Mouse (Mus musculus) liver, embryonic 13.5 days (tissue): ENCODE measurements around the gene Hoxa7. TPM values are rescaled to one million over a fixed set of nuclear protein-coding genes. Genes with fewer than 3 reads are reported as not detected.

Experiments used
- ATAC-seq: fragments of 200-750 bp; cut with Nextera tagmentation; 2 replicates; pipeline ENCODE4 v1.8.0; 2017; ENCODE audit warnings: low read depth, mild to moderate bottlenecking, moderate number of reproducible peaks, moderate library complexity
- DNase-seq: peaks from one replicate; pipeline ENCODE4 v3.0.0; 2022
- H3K27ac ChIP-seq: fragments of 300-500 bp; sonication (generic); 2 replicates; pipeline ENCODE4 v1.5.1; 2015; ENCODE audit warnings: moderate library complexity, mild to moderate bottlenecking, inconsistent platforms
- H3K27me3 ChIP-seq: fragments of 300-500 bp; sonication (generic); 2 replicates; pipeline ENCODE4 v1.6.1; 2015; ENCODE audit warnings: mild to moderate bottlenecking, inconsistent platforms
- H3K36me3 ChIP-seq: fragments of 300-500 bp; sonication (generic); 2 replicates; pipeline ENCODE4 v1.6.1; 2015; ENCODE audit warnings: mild to moderate bottlenecking, inconsistent platforms
- H3K4me1 ChIP-seq: fragments of 300-500 bp; sonication (generic); replicated peaks from 2 replicates; pipeline ENCODE4 v1.6.1; 2015; ENCODE audit warnings: inconsistent platforms
- H3K4me2 ChIP-seq: fragments of 300-500 bp; sonication (generic); 2 replicates; pipeline ENCODE4 v1.6.1; 2015; ENCODE audit warnings: inconsistent platforms, mild to moderate bottlenecking, moderate library complexity
- H3K4me3 ChIP-seq: fragments of 300-500 bp; sonication (generic); replicated peaks from 2 replicates; pipeline ENCODE4 v1.5.1; 2015; ENCODE audit warnings: mild to moderate bottlenecking, inconsistent platforms
- H3K9ac ChIP-seq: fragments of 300-500 bp; sonication (generic); 2 replicates; pipeline ENCODE4 v1.6.1; 2015; ENCODE audit warnings: mild to moderate bottlenecking, inconsistent platforms
- H3K9me3 ChIP-seq: fragments of 300-500 bp; sonication (generic); replicated peaks from 2 replicates; pipeline ENCODE4 v1.6.1; 2016; ENCODE audit warnings: inconsistent platforms
- WGBS: fragments of 180-500 bp; shearing (Covaris S2); methylation state at CpG from one replicate; pipeline ENCODE4 v1.1.7; 2015; ENCODE audit not compliant: insufficient replicate concordance; 5-methylcytosine and 5-hydroxymethylcytosine counted together
- polyA plus RNA-seq: library from polyadenylated mRNA; unstranded; fragments of >200 nt; fragmentation: Nextera tagmentation; extraction: Ambion mirVana; gene quantifications from 2 replicates; pipeline ENCODE4 v1.2.1, GENCODE M21; 2015

The Hoxa7 gene
- polyA plus RNA-seq, 1 experiment from 2014 or later: 0.52 TPM

DNA sequence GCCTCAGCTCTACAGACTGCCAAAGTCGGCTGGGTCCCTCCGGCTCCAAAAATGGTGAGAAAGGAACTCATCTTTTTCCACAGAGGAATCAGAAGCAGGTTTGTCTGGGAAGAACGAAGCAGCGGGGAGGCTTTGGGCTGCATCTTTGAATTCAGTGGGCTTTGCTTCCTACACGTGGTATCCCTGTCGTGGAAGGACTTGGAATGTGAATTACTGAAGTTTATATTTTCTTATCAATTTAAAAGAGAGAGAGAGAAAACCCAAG lies 41.6 kb upstream of the Hoxa7 start:
- Histone ChIP-seq H3K9ac (no peak overlapping the region), H3K4me2 (no peak overlapping the region), H3K9me3 (no peaks in the 10 kb centered on the region), H3K36me3 (no peaks in the 10 kb centered on the region), H3K4me3 (no peak overlapping the region), H3K27me3 (peaks cover 99% of the 10 kb centered on the region), H3K27ac (no peak overlapping the region), H3K4me1 (0 out of 2 replicates have a peak, but pooled peaks cover 3% of the 10 kb centered on the region)
- DNase-seq (no peak), ATAC-seq (no peak)
- WGBS: 3% methylated on average over 6 of the region's 6 CpGs

DNA sequence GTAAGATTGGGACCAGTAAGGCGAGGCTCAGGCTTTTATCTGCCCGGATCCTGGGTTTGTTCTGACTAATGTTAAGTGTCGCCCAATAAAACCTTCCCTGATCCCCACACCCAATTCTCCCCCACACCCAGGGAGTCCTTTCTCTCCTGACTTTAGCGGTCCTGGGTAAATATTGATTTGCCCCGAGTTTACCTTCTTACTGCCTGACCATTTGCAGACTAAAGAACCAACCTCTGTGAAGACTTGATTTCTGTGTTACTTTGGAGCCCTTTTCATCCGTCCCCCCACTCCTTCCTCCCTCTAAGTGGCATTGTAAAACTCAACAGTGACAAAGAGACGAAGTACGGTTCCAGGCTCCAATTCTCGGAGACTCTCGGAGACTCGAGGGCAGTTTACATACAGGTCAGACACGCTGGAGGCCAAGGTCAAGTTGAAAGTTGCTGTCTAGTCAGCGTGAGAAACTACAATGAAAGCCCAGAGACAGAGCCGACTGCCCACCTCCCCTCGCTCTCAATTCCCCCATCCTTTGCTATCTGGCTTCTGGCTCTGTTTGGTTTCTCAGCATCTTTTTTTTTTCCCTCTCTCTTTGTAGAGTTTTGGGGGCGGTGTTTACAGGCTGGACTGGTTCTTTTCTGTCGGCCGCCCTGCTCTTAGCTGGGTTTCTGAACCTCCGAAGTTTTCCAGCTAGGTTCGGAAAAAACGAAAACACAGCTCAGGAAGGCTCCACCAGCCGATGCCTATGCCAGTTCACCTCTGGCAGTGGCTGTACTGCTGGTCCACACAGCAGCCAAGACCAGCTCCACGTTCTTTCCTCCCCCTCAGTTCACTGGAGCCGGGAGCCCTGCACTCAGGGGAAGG lies 41.0 kb upstream of the Hoxa7 start:
- peaks cover 98% of the 10 kb centered on the region for H3K27me3 ChIP-seq
- H3K36me3 ChIP-seq: no peaks in the 10 kb centered on the region
- 0 out of 2 replicates have a peak, but pooled peaks cover 3% of the 10 kb centered on the region for H3K4me1 ChIP-seq
- DNase-seq (no peak), ATAC-seq (no peak)
- no peak overlapping the region for H3K27ac ChIP-seq
- 2% methylated on average over 24 of the region's 24 CpGs for WGBS
- H3K4me3 ChIP-seq: no peak overlapping the region
- no peaks in the 10 kb centered on the region for H3K9me3 ChIP-seq
- H3K9ac ChIP-seq: no peak overlapping the region
- H3K4me2 ChIP-seq: no peak overlapping the region

- DNase-seq: no peak
- H3K27me3 ChIP-seq: peaks cover 99% of the 10 kb centered on the region
- H3K9me3 ChIP-seq: no peaks in the 10 kb centered on the region
- WGBS: 6% methylated on average over 9 of the region's 9 CpGs
- H3K27ac ChIP-seq: no peak overlapping the region
- H3K4me1 ChIP-seq: 0 out of 2 replicates have a peak, but pooled peaks cover 3% of the 10 kb centered on the region
- H3K4me3 ChIP-seq: no peak overlapping the region
- H3K9ac ChIP-seq: no peak overlapping the region
- ATAC-seq: no peak
- H3K36me3 ChIP-seq: no peaks in the 10 kb centered on the region
- H3K4me2 ChIP-seq: no peak overlapping the region
Measured at GRCm38 (mm10) chr6:52261751-52262462, 40.3 kb upstream of the Hoxa7 start.

- no peaks in the 10 kb centered on the region for H3K36me3 ChIP-seq
- under 1% methylated on average over 49 of the region's 72 CpGs for WGBS
- peaks cover 98% of the 10 kb centered on the region for H3K27me3 ChIP-seq
- H3K9me3 ChIP-seq: no peaks in the 10 kb centered on the region
- 0 out of 2 replicates have a peak, but pooled peaks cover 3% of the 10 kb centered on the region for H3K4me1 ChIP-seq
- no peak for DNase-seq
- no peak within 1 kb of the TSS for H3K9ac ChIP-seq
- H3K27ac ChIP-seq: no peak within 1 kb of the TSS
- H3K4me2 ChIP-seq: peak within 1 kb of the TSS; percentile 66
- ATAC-seq: no peak
- H3K4me3 ChIP-seq: peak within 1 kb of the TSS; percentile 52
Measured at GRCm38 (mm10) chr6:52260654-52261575, 39.3 kb upstream of the Hoxa7 start, which contains the start of gene Hoxa13. TSS of gene Hoxa13 (minus strand) at chr6:52260880.

DNA sequence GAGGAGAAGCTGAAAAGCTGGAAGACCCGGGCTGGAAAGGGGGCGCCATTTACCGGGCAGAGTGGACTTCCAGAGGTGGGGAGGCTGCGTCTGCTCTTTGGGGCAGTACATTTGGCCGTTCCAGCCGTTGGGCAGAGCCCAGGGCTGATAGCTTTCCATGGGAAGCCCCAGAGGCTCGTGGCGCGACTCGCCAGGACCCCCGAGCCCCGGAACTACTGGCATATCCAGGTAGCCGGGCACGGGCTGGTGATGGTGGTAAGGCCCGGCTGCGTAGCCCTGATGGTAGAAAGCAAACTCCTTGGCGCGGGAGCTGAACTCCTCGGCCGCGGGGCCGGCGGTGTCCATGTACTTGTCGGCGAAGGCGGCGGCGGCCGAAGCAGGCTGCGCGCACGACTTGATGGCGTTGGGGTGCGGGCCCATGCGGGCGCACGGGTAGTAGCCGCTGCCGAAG lies 38.2 kb upstream of the Hoxa7 start:
- H3K4me1 ChIP-seq: 0 out of 2 replicates have a peak, but pooled peaks cover 3% of the 10 kb centered on the region
- H3K36me3 ChIP-seq: no peaks in the 10 kb centered on the region
- DNase-seq (no peak), ATAC-seq (no peak)
- peaks cover 98% of the 10 kb centered on the region for H3K27me3 ChIP-seq
- peak overlapping the region; percentile 52; the same call in 1 of the 2 replicates for H3K4me3 ChIP-seq
- WGBS: under 1% methylated on average over 39 of the region's 39 CpGs
- no peak overlapping the region for H3K27ac ChIP-seq
- peak overlapping the region; percentile 66 for H3K4me2 ChIP-seq
- H3K9ac ChIP-seq: no peak overlapping the region
- H3K9me3 ChIP-seq: no peaks in the 10 kb centered on the region

GRCm38 (mm10) chr6:52259081-52259790 lies 37.6 kb upstream of the Hoxa7 start:
- WGBS: 1% methylated on average over 24 of the region's 25 CpGs
- H3K9ac ChIP-seq: no peak overlapping the region
- peaks cover 98% of the 10 kb centered on the region for H3K27me3 ChIP-seq
- DNase-seq (no peak), ATAC-seq (no peak)
- H3K27ac ChIP-seq: no peak overlapping the region
- H3K4me3 ChIP-seq: no peak overlapping the region
- no peak overlapping the region for H3K4me2 ChIP-seq
- no peaks in the 10 kb centered on the region for H3K9me3 ChIP-seq
- no peaks in the 10 kb centered on the region for H3K36me3 ChIP-seq
- 0 out of 2 replicates have a peak, but pooled peaks cover 3% of the 10 kb centered on the region for H3K4me1 ChIP-seq

DNA sequence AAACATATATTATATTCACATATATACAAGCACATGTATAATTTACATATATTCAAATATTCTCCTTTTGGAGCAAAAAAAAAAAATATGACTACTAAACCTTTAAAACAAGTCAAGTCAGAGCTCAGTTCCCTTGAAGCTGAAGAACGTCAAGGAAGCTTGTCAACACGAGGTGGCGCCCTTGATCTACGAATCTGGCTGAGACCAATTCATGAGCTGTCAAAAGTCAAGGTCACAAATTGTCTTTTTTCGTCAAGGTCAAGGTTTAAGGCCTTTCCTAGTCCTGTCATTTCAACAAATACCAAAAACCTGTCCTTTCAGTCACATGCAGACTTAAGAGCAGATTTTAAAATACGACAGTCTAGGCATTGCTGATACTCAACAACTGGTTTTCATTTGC lies 35.3 kb upstream of the Hoxa7 start:
- Histone ChIP-seq H3K4me1 (0 out of 2 replicates have a peak, but pooled peaks cover 3% of the 10 kb centered on the region), H3K27me3 (peaks cover 98% of the 10 kb centered on the region), H3K27ac (no peak overlapping the region), H3K9ac (no peak overlapping the region), H3K36me3 (no peaks in the 10 kb centered on the region), H3K4me3 (no peak overlapping the region), H3K4me2 (no peak overlapping the region), H3K9me3 (no peaks in the 10 kb centered on the region)
- ATAC-seq (no peak), DNase-seq (no peak)
- under 1% methylated on average over 6 of the region's 6 CpGs for WGBS

DNA sequence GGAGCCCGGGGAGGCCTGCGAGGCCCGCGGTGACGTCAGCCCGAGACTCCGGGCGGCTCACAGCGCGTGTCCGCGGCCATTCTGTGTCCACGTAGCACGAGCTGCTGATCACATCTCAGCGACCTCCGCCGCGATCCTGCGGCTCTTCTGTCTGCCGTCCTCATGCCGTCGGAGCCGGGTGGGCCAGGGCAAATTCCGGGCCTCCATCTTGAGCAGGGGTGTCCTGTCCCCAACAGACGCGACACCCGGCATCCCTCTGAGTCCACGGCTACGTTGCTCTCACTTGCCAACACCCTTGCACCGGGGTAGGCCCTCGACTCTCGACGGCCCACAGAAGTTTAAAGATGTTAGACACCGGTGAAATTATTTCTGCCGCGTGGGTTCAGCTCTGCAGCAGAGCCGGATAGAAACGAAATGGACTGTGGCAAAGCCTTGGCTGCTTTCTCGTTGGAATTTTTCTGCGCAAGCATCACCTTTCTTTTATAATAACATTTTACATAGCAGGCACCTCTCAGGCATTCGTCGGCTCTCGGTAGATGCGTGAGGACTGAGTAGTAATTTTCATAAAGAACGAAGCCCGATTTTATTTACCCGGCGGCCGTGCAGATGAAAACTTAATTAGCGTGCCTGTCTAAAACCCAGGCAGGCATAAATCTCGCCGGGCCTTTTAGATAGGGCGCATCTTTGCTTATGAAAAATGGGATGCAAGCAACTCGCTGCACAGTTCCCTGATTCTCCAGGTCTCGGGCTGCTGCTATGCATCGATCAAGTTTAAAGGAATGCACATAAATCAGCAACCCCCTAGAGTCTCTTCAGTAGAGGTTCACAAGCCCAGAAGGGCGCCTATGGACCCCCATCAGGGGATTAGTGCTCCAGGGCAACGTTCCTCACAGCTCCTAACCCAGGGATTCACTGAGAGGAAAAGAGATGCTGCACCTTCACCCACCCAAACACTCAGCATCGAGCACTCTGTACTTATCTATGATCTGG lies 32.2 kb upstream of the Hoxa7 start:
- H3K4me3 ChIP-seq: peak overlapping the region; percentile 10; the same call in 1 of the 2 replicates
- no peak for DNase-seq

GRCm38 (mm10) chr6:52252775-52253376 lies 31.2 kb upstream of the Hoxa7 start:
- Histone ChIP-seq H3K27me3 (peaks cover 98% of the 10 kb centered on the region), H3K36me3 (no peaks in the 10 kb centered on the region), H3K9ac (no peak overlapping the region), H3K4me2 (no peak overlapping the region), H3K4me3 (0 out of 2 replicates have a peak overlapping the region, but pooled peaks have one; percentile 10), H3K27ac (no peak overlapping the region), H3K9me3 (no peaks in the 10 kb centered on the region), H3K4me1 (no peaks in the 10 kb centered on the region)
- WGBS: 2% methylated on average over 35 of the region's 35 CpGs
- no peak for ATAC-seq
- no peak for DNase-seq

More for the DNA sequence above, 32.2 kb upstream of the Hoxa7 start:
- H3K27me3 ChIP-seq: peaks cover 98% of the 10 kb centered on the region
- no peak for ATAC-seq
- WGBS: 2% methylated on average over 59 of the region's 59 CpGs
- no peak overlapping the region for H3K27ac ChIP-seq
- no peak overlapping the region for H3K9ac ChIP-seq
- no peaks in the 10 kb centered on the region for H3K36me3 ChIP-seq
- no peaks in the 10 kb centered on the region for H3K9me3 ChIP-seq
- H3K4me1 ChIP-seq: no peaks in the 10 kb centered on the region
- H3K4me2 ChIP-seq: no peak overlapping the region
